Mouse (Mus musculus) kidney, postnatal 10 days (tissue): Measurements from ENCODE around the gene Nacc2.
A peak's percentile ranks its signal among the peaks of the same experiment; 100 is the strongest.

Experiments used
- DNase-seq: peaks from one replicate; pipeline ENCODE4 v3.0.0; 2021; ENCODE audit warnings: mixed read lengths

The Nacc2 gene

GRCm38 (mm10) chr2:26139034-26139544 is 16.1 kb upstream of the Nacc2 start:
- no peak for DNase-seq

GRCm38 (mm10) chr2:26138252-26139033 is 15.4 kb upstream of the Nacc2 start:
- DNase-seq = no peak

- DNase-seq = no peak
Measured at GRCm38 (mm10) chr2:26134591-26134990, 11.6 kb upstream of the Nacc2 start.

- peak; percentile 95 for DNase-seq
Measured at GRCm38 (mm10) chr2:26132628-26133551, 9.9 kb upstream of the Nacc2 start.

- no peak for DNase-seq
Measured at GRCm38 (mm10) chr2:26131327-26131726, 8.3 kb upstream of the Nacc2 start.

GRCm38 (mm10) chr2:26129962-26130361 is 6.9 kb upstream of the Nacc2 start:
- DNase-seq = no peak

GRCm38 (mm10) chr2:26129346-26129745 is 6.3 kb upstream of the Nacc2 start:
- no peak for DNase-seq

GRCm38 (mm10) chr2:26122171-26123078 is 595 bp downstream of the Nacc2 start:
- DNase-seq = peak; percentile 83

GRCm38 (mm10) chr2:26121541-26122083 is 1.4 kb downstream of the Nacc2 start:
- no peak for DNase-seq

GRCm38 (mm10) chr2:26119626-26120025 is 3.4 kb downstream of the Nacc2 start:
- DNase-seq = no peak

GRCm38 (mm10) chr2:26119310-26119592 is 3.8 kb downstream of the Nacc2 start:
- no peak for DNase-seq

GRCm38 (mm10) chr2:26118584-26119309 is 4.3 kb downstream of the Nacc2 start:
- peak; percentile 60 for DNase-seq

GRCm38 (mm10) chr2:26117580-26117979 is 5.4 kb downstream of the Nacc2 start:
- DNase-seq = no peak

- no peak for DNase-seq
Measured at GRCm38 (mm10) chr2:26116550-26116949, 6.5 kb downstream of the Nacc2 start.

GRCm38 (mm10) chr2:26115215-26115614 is 7.8 kb downstream of the Nacc2 start:
- no peak for DNase-seq

- DNase-seq = no peak
Measured at GRCm38 (mm10) chr2:26108237-26108636, 14.8 kb downstream of the Nacc2 start.

GRCm38 (mm10) chr2:26107011-26107410 is 16.0 kb downstream of the Nacc2 start:
- DNase-seq = no peak

- no peak for DNase-seq
Measured at GRCm38 (mm10) chr2:26106233-26106632, 16.8 kb downstream of the Nacc2 start.

- DNase-seq = no peak
Measured at GRCm38 (mm10) chr2:26100296-26100695, 22.7 kb downstream of the Nacc2 start.

- DNase-seq = no peak
Measured at GRCm38 (mm10) chr2:26099851-26100250, 23.2 kb downstream of the Nacc2 start.

GRCm38 (mm10) chr2:26099260-26099659 is 23.8 kb downstream of the Nacc2 start:
- no peak for DNase-seq

- peak; percentile 57 for DNase-seq
Measured at GRCm38 (mm10) chr2:26093897-26094296, 29.1 kb downstream of the Nacc2 start.
